In genomic region chr16:65529589-65529988, GRCm38 (mm10) we compare ENCODE assay signal across 24 mouse cellular contexts. TPM values are rescaled to one million over a fixed set of nuclear protein-coding genes. Genes with fewer than 3 reads are reported as not detected.
DNase-seq lines count a peak whose midpoint lies in the region; ATAC-seq and TF ChIP-seq lines count a peak whose summit lies in the region.
"Had no signal": no experiment of that assay in that cellular context is flagged by ENCODE, and none has a peak within 500 bp of the region (broad histone marks: within the 10 kb centered on the region; RNA-seq: fewer than 3 reads in every experiment).

No protein-coding gene starts in this region.

- TF ChIP-seq EP300 in lung, postnatal 0 days (IDR thresholded peaks at IDR 0.05) = no peak

- H3K27ac ChIP-seq in hindbrain, postnatal 0 days = no peak overlapping the region
- no peak overlapping the region for H3K27ac ChIP-seq in hindbrain, embryonic 16.5 days (ENCODE audit: low read depth, low read length)
- H3K27ac ChIP-seq in embryonic facial prominence, embryonic 13.5 days = no peak overlapping the region
- H3K27ac ChIP-seq in lung, postnatal 0 days (ENCODE audit: low read length) = no peak overlapping the region
- H3K27ac ChIP-seq: embryonic facial prominence, embryonic 12.5 days; hindbrain, embryonic 12.5 days had no signal

- H3K36me3 ChIP-seq in hindbrain, postnatal 0 days (ENCODE audit: insufficient read depth, low read length) = no peaks in the 10 kb centered on the region
- H3K36me3 ChIP-seq in hindbrain, embryonic 16.5 days (ENCODE audit: control insufficient read depth, insufficient read depth, low read length) = no peaks in the 10 kb centered on the region
- H3K36me3 ChIP-seq in embryonic facial prominence, embryonic 13.5 days = no peaks in the 10 kb centered on the region
- no peaks in the 10 kb centered on the region for H3K36me3 ChIP-seq in lung, postnatal 0 days (ENCODE audit: insufficient read depth, low read length)
- H3K36me3 ChIP-seq: embryonic facial prominence, embryonic 12.5 days; hindbrain, embryonic 12.5 days had no signal

- no peaks in the 10 kb centered on the region for H3K9me3 ChIP-seq in hindbrain, postnatal 0 days (ENCODE audit: low read length)
- no peaks in the 10 kb centered on the region for H3K9me3 ChIP-seq in hindbrain, embryonic 16.5 days (ENCODE audit: control insufficient read depth, low read length)
- no peaks in the 10 kb centered on the region for H3K9me3 ChIP-seq in embryonic facial prominence, embryonic 13.5 days
- no peaks in the 10 kb centered on the region for H3K9me3 ChIP-seq in lung, postnatal 0 days (ENCODE audit: low read length)
- H3K9me3 ChIP-seq: embryonic facial prominence, embryonic 12.5 days; hindbrain, embryonic 12.5 days had no signal

- no peak overlapping the region for H3K4me3 ChIP-seq in hindbrain, postnatal 0 days (ENCODE audit: low read length)
- H3K4me3 ChIP-seq in hindbrain, embryonic 16.5 days (ENCODE audit: low read length) = no peak overlapping the region
- no peak overlapping the region for H3K4me3 ChIP-seq in embryonic facial prominence, embryonic 13.5 days
- no peak overlapping the region for H3K4me3 ChIP-seq in lung, postnatal 0 days (ENCODE audit: low read depth, low read length)
- H3K4me3 ChIP-seq: embryonic facial prominence, embryonic 12.5 days; hindbrain, embryonic 12.5 days had no signal

- peak; percentile 6 for DNase-seq in hindbrain, postnatal 0 days (ENCODE audit: low spot score)
- peak; percentile 20 for DNase-seq in Muller cell, postnatal 12 days (ENCODE audit: inconsistent ontology term)
- DNase-seq in ZHBTc4 (ENCODE audit: low read depth, low spot score) = peak; percentile 62
- no peak for DNase-seq in lung, postnatal 0 days (ENCODE audit: low spot score)
- DNase-seq: adrenal gland, postnatal 36 days; cerebellum, adult 9-10 months; gastrocnemius, postnatal 25 days; kidney, adult 11 months; kidney, postnatal 36 days; liver; liver, postnatal 0 days; thymus, postnatal 4 days had no signal

- ATAC-seq in hindbrain, postnatal 0 days = no peak
- no peak for ATAC-seq in hindbrain, embryonic 16.5 days
- peak; percentile 56; the same call in 1 of the 2 replicates for ATAC-seq in embryonic facial prominence, embryonic 13.5 days (ENCODE audit: insufficient number of reproducible peaks, insufficient read depth, low FRiP score, low TSS enrichment, low read depth)
- no peak for ATAC-seq in lung, postnatal 0 days
- ATAC-seq in monocyte, adult 5-6 weeks (replicated peaks; ENCODE audit: insufficient number of reproducible peaks, low FRiP score, low TSS enrichment, poor library complexity, severe bottlenecking) = no peak
- ATAC-seq: activated CD4-positive, CD25-positive, alpha-beta regulatory T cell, adult 4 months; liver, postnatal 0 days had no signal

- 11% methylated on average over 5 of the region's 5 CpGs for WGBS in hindbrain, postnatal 0 days
- WGBS in hindbrain, embryonic 16.5 days = 7% methylated on average over 5 of the region's 5 CpGs
- 6% methylated on average over 5 of the region's 5 CpGs for WGBS in embryonic facial prominence, embryonic 13.5 days
- WGBS in lung, postnatal 0 days = 28% methylated on average over 5 of the region's 5 CpGs

- no peaks in the 10 kb centered on the region for H3K4me1 ChIP-seq in hindbrain, postnatal 0 days (ENCODE audit: insufficient read depth, low read length)
- no peaks in the 10 kb centered on the region for H3K4me1 ChIP-seq in hindbrain, embryonic 16.5 days (ENCODE audit: control insufficient read depth, insufficient read depth, low read depth, low read length)
- peaks cover 5% of the 10 kb centered on the region; the same call in 1 of the 2 replicates for H3K4me1 ChIP-seq in embryonic facial prominence, embryonic 13.5 days
- H3K4me1 ChIP-seq in lung, postnatal 0 days (ENCODE audit: insufficient read depth, low read depth, low read length) = no peaks in the 10 kb centered on the region
- H3K4me1 ChIP-seq: hindbrain, embryonic 12.5 days had no signal

- no peak overlapping the region for H3K9ac ChIP-seq in hindbrain, postnatal 0 days (replicated peaks; ENCODE audit: low read length)
- H3K9ac ChIP-seq in hindbrain, embryonic 16.5 days (ENCODE audit: low read depth, low read length) = no peak overlapping the region
- H3K9ac ChIP-seq in embryonic facial prominence, embryonic 13.5 days = no peak overlapping the region
- no peak overlapping the region for H3K9ac ChIP-seq in lung, postnatal 0 days (replicated peaks; ENCODE audit: low read depth)
- H3K9ac ChIP-seq: embryonic facial prominence, embryonic 12.5 days; hindbrain, embryonic 12.5 days; liver, postnatal 0 days had no signal

- H3K4me2 ChIP-seq in hindbrain, postnatal 0 days (ENCODE audit: low read depth, low read length) = no peak overlapping the region
- no peak overlapping the region for H3K4me2 ChIP-seq in hindbrain, embryonic 16.5 days (ENCODE audit: low read length)
- no peak overlapping the region for H3K4me2 ChIP-seq in embryonic facial prominence, embryonic 13.5 days
- H3K4me2 ChIP-seq in lung, postnatal 0 days (replicated peaks; ENCODE audit: low read depth, low read length) = no peak overlapping the region
- H3K4me2 ChIP-seq: embryonic facial prominence, embryonic 12.5 days; hindbrain, embryonic 12.5 days; midbrain, embryonic 11.5 days had no signal

- H3K27me3 ChIP-seq in hindbrain, postnatal 0 days (ENCODE audit: insufficient read depth, low read length) = no peaks in the 10 kb centered on the region
- H3K27me3 ChIP-seq in hindbrain, embryonic 16.5 days (replicated peaks; ENCODE audit: control insufficient read depth, insufficient read depth, low read length) = no peaks in the 10 kb centered on the region
- H3K27me3 ChIP-seq in embryonic facial prominence, embryonic 13.5 days = no peaks in the 10 kb centered on the region
- H3K27me3 ChIP-seq in lung, postnatal 0 days (replicated peaks; ENCODE audit: insufficient read depth, low read length) = no peaks in the 10 kb centered on the region
- H3K27me3 ChIP-seq: embryonic facial prominence, embryonic 12.5 days; hindbrain, embryonic 12.5 days had no signal

- no peak for TF ChIP-seq CTCF in hindbrain, postnatal 0 days (IDR thresholded peaks at IDR 0.05; ENCODE audit: low read depth)
- no peak for TF ChIP-seq CTCF in lung, postnatal 0 days (IDR thresholded peaks at IDR 0.05)

RNA-seq across cellular contexts. Expression of gene Pou1f1, which starts 9.3 kb away (rescaled TPM):
- total RNA-seq in hindbrain, postnatal 0 days (2014; rRNA removed) = not detected in 2 replicates
- not detected in 2 replicates for polyA plus RNA-seq in hindbrain, postnatal 0 days (2015; fragmentation: Nextera tagmentation; extraction: Ambion mirVana)
- not detected in 2 replicates for polyA plus RNA-seq in hindbrain, embryonic 16.5 days (2015; fragmentation: Nextera tagmentation; extraction: Ambion mirVana)
- not detected in 2 replicates for polyA plus RNA-seq in embryonic facial prominence, embryonic 13.5 days (2015; fragmentation: Nextera tagmentation; extraction: Ambion mirVana)
- polyA plus RNA-seq in lung, postnatal 0 days (2015; fragmentation: Nextera tagmentation; extraction: Ambion mirVana) = not detected in 2 replicates
- 0.29 TPM in 1 of 3 replicates, not detected in the others for total RNA-seq in monocyte, adult 5-6 weeks (2017)
- total RNA-seq: adrenal gland, postnatal 36 days; gastrocnemius, postnatal 25 days; heart, adult 8-10 months; layer of hippocampus, postnatal 10 days; left cerebral cortex, postnatal 14 days; MEL had no signal
- polyA plus RNA-seq: heart, embryonic 16.5 days; hindbrain, embryonic 12.5 days; liver, postnatal 0 days; midbrain, embryonic 11.5 days had no signal

RNA-seq across cellular contexts. Expression of gene Chmp2b, which starts 32.9 kb away (rescaled TPM):
- 29.8 and 33.6 TPM in 2 replicates for total RNA-seq in hindbrain, postnatal 0 days (2014; rRNA removed)
- polyA plus RNA-seq in hindbrain, postnatal 0 days (2015; fragmentation: Nextera tagmentation; extraction: Ambion mirVana) = 140 and 144 TPM in 2 replicates
- 149 and 161 TPM in 2 replicates for polyA plus RNA-seq in hindbrain, embryonic 16.5 days (2015; fragmentation: Nextera tagmentation; extraction: Ambion mirVana)
- 150 and 156 TPM in 2 replicates for polyA plus RNA-seq in embryonic facial prominence, embryonic 13.5 days (2015; fragmentation: Nextera tagmentation; extraction: Ambion mirVana)
- polyA plus RNA-seq in lung, postnatal 0 days (2015; fragmentation: Nextera tagmentation; extraction: Ambion mirVana) = 104 and 116 TPM in 2 replicates
- total RNA-seq in monocyte, adult 5-6 weeks (2017) = 84.8 to 149 TPM (median 129 TPM) in 3 replicates
